Mouse (Mus musculus): Measurements from ENCODE around the gene 2310046K23Rik. TPM values are rescaled to one million over a fixed set of nuclear protein-coding genes. Genes with fewer than 3 reads are reported as not detected.
"Not testable (repeated sequence)": the region's sequence is repeated elsewhere in the genome, so short reads cannot be mapped to it uniquely, and the experiment has no call there.

The 2310046K23Rik gene
- polyA plus RNA-seq, 1 experiment: not detected

DNA sequence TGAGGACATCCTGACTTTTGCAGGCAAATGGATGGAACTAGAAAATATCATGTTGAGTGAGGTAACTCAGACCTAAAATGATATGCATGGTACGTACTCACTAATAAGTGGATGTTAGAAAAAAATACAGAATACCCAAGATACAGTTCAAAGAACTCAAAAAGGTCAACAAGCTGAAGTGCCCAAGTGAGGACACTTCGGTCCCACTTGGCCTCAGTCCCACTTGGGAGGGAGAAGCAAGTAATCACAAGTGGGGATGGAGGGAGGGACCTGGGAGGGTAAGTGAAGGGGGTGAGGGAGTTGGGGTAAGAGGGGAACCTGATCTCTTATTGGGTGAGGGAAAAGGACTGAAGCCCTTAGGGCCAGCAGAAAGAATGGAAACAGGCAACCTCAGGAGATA is 34.4 kb upstream of the 2310046K23Rik start:
- H3K4me3 ChIP-seq (ENCODE audit: low read depth, low read length): no peak overlapping the region

DNA sequence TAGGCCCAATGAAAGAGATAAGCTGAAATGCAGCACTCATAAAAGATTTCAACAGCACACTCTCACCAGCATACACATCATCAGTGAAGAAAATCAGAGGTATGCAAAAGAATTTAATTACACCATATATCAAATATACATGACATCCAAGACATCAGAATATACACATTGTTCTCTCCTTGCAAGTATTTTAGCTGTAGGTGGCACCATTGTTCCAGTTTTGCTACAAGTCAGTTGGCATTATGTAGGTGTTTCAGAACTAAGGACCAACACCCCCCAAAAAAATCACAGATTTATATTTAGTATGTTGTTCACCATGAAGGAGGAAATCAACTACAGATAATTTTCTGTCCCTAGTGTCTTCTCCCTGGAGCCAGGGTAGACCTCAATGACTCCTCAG is 31.1 kb upstream of the 2310046K23Rik start:
- no peaks in the 10 kb centered on the region for H3K27me3 ChIP-seq (ENCODE audit: control insufficient read depth, insufficient read depth, low read length)
- TF ChIP-seq CTCF (IDR thresholded peaks at IDR 0.05; ENCODE audit: extremely low read depth, insufficient read length, insufficient replicate concordance, low read depth, low read length) (no peak), POLR2A (IDR thresholded peaks at IDR 0.05; ENCODE audit: low read depth, low read length) (no peak)
- H3K36me3 ChIP-seq (ENCODE audit: control insufficient read depth, insufficient read depth, low read length): no peaks in the 10 kb centered on the region
- no peaks in the 10 kb centered on the region for H3K4me1 ChIP-seq (ENCODE audit: control insufficient read depth, insufficient read depth, insufficient read length, low read length)
- H3K4me3 ChIP-seq (ENCODE audit: low read depth, low read length): no peak overlapping the region
- H3K27ac ChIP-seq (ENCODE audit: insufficient read depth, low read depth, low read length): no peak overlapping the region

More for the DNA sequence above, 34.4 kb upstream of the 2310046K23Rik start:
- TF ChIP-seq POLR2A (IDR thresholded peaks at IDR 0.05; ENCODE audit: low read depth, low read length) (no peak), CTCF (IDR thresholded peaks at IDR 0.05; ENCODE audit: extremely low read depth, insufficient read length, insufficient replicate concordance, low read depth, low read length) (no peak)
- Histone ChIP-seq H3K27ac (ENCODE audit: insufficient read depth, low read depth, low read length) (no peak overlapping the region), H3K4me1 (ENCODE audit: control insufficient read depth, insufficient read depth, insufficient read length, low read length) (no peaks in the 10 kb centered on the region), H3K27me3 (ENCODE audit: control insufficient read depth, insufficient read depth, low read length) (no peaks in the 10 kb centered on the region), H3K36me3 (ENCODE audit: control insufficient read depth, insufficient read depth, low read length) (no peaks in the 10 kb centered on the region)
- WGBS: 84% methylated on average over 2 of the region's 2 CpGs

DNA sequence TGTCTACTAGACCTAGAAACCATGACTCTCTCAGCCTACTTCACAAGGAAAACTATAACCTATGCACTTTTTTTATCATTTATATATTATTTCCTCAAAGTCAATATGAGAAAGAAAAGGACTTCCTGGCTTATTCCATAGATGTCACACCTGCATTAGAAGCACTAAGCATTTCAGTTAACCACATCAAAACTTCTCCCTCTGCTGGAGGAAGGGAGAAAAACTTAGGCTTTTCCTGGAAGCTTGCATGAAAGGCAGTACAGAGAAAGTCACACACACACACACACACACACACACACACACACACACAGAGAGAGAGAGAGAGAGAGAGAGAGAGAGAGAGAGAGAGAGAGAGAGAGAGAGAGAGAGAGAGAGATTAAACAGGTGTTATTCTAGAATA is 22.0 kb downstream of the 2310046K23Rik start:
- no peaks in the 10 kb centered on the region for H3K4me1 ChIP-seq (ENCODE audit: control insufficient read depth, insufficient read depth, insufficient read length, low read length)
- no peak overlapping the region for H3K27ac ChIP-seq (ENCODE audit: insufficient read depth, low read depth, low read length)
- no peaks in the 10 kb centered on the region for H3K36me3 ChIP-seq (ENCODE audit: control insufficient read depth, insufficient read depth, low read length)
- no peaks in the 10 kb centered on the region for H3K27me3 ChIP-seq (ENCODE audit: control insufficient read depth, insufficient read depth, low read length)
- no peak overlapping the region for H3K4me3 ChIP-seq (ENCODE audit: low read depth, low read length)
- TF ChIP-seq CTCF (IDR thresholded peaks at IDR 0.05; ENCODE audit: extremely low read depth, insufficient read length, insufficient replicate concordance, low read depth, low read length) (no peak), POLR2A (IDR thresholded peaks at IDR 0.05; ENCODE audit: low read depth, low read length) (no peak)

DNA sequence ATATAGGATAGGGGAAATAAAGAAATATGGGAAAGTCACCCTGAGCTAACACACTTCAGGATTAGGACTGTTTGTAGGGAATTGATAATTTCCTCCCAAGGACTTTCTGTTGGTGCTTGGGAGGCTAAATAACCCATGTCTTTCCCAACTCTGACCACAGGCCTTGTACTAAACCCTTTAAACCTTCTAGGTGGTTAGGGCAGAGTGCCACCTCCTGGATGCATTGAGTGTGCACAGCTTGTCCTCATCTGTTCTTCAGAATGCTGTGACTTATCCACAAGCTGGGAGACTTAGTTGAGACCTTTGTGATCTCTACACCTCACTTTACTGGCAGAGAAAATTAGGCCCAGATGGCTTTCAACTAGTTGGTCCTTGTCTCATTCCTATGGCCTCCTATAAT is 23.5 kb downstream of the 2310046K23Rik start:
- Histone ChIP-seq H3K4me1 (ENCODE audit: control insufficient read depth, insufficient read depth, insufficient read length, low read length) (no peaks in the 10 kb centered on the region), H3K4me3 (ENCODE audit: low read depth, low read length) (no peak overlapping the region), H3K36me3 (ENCODE audit: control insufficient read depth, insufficient read depth, low read length) (no peaks in the 10 kb centered on the region), H3K27ac (ENCODE audit: insufficient read depth, low read depth, low read length) (no peak overlapping the region), H3K27me3 (ENCODE audit: control insufficient read depth, insufficient read depth, low read length) (no peaks in the 10 kb centered on the region)
- TF ChIP-seq CTCF (IDR thresholded peaks at IDR 0.05; ENCODE audit: extremely low read depth, insufficient read length, insufficient replicate concordance, low read depth, low read length) (no peak), POLR2A (IDR thresholded peaks at IDR 0.05; ENCODE audit: low read depth, low read length) (no peak)

DNA sequence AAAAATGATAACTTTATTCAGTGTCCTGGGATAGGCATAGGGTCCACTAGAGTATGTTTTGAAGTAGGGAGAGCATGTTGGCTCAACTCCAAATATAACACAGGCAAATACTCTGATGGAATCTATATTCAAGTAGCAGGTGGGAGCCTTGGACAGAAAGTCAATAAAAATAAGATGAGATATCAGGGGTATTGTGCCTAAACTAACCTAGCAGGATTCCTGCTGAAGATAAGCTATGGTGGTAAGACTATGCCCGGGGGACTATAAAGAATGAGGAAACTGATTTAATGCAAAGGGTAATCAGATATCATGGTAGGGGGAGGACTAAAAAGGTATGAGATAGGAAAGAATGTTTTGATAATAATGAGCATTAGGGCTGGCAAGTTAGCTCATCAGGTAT is 26.1 kb downstream of the 2310046K23Rik start:
- no peak overlapping the region for H3K27ac ChIP-seq (ENCODE audit: insufficient read depth, low read depth, low read length)
- 24% methylated on average over 1 of the region's 1 CpGs for WGBS

DNA sequence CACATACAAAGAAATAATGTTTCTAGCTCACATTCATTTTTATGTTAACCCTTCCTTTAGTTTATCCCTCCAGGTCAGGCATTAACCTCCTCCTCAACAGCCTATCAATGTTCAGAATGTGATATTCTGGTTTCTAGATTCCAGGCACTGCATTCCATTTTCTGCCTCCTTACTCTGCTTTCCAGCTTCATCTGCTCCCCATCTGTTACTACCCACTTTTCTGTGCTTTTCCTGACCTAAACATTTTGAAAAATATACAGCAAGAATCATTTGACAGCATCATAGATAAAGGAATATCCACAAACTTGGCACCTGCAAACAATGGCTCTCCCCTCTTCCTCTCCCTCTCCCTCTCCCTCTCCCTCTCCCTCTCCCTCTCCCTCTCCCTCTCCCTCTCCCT is 30.8 kb downstream of the 2310046K23Rik start:
- H3K4me3 ChIP-seq (ENCODE audit: low read depth, low read length): no peak overlapping the region
- H3K4me1 ChIP-seq (ENCODE audit: control insufficient read depth, insufficient read depth, insufficient read length, low read length): no peaks in the 10 kb centered on the region
- TF ChIP-seq CTCF (IDR thresholded peaks at IDR 0.05; ENCODE audit: extremely low read depth, insufficient read length, insufficient replicate concordance, low read depth, low read length) (no peak), POLR2A (IDR thresholded peaks at IDR 0.05; ENCODE audit: low read depth, low read length) (no peak)
- no peak overlapping the region for H3K27ac ChIP-seq (ENCODE audit: insufficient read depth, low read depth, low read length)
- no peaks in the 10 kb centered on the region for H3K27me3 ChIP-seq (ENCODE audit: control insufficient read depth, insufficient read depth, low read length)
- H3K36me3 ChIP-seq (ENCODE audit: control insufficient read depth, insufficient read depth, low read length): no peaks in the 10 kb centered on the region

More for the DNA sequence above, 26.1 kb downstream of the 2310046K23Rik start:
- no peak for TF ChIP-seq CTCF (IDR thresholded peaks at IDR 0.05; ENCODE audit: extremely low read depth, insufficient read length, insufficient replicate concordance, low read depth, low read length)
- no peak for TF ChIP-seq POLR2A (IDR thresholded peaks at IDR 0.05; ENCODE audit: low read depth, low read length)
- Histone ChIP-seq H3K27me3 (ENCODE audit: control insufficient read depth, insufficient read depth, low read length) (no peaks in the 10 kb centered on the region), H3K4me3 (ENCODE audit: low read depth, low read length) (no peak overlapping the region), H3K4me1 (ENCODE audit: control insufficient read depth, insufficient read depth, insufficient read length, low read length) (no peaks in the 10 kb centered on the region), H3K36me3 (ENCODE audit: control insufficient read depth, insufficient read depth, low read length) (no peaks in the 10 kb centered on the region)

DNA sequence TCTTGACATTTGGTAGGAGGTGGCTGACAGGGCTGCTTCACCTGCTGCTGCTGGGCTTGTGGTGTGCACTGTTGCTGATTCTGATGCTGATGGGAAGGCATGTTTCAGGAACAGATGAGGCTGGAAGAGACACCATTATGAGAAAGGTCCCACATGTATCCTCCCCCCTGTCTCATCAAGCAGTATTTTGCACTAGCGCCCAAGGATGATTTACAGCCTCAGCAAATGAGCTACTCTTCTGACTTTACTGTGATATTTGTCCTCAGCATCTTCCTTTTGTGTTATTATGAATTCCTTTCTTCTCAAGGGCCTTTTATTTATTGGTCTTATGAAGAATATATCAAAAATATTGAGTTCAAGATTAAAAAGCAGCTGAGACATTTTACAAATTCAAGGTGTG is 33.9 kb downstream of the 2310046K23Rik start, which contains the start of gene Sprr4:
Sprr4 (minus strand) TSS at position 101 of the 400 bp plus-strand sequence.
- Histone ChIP-seq H3K27ac (ENCODE audit: insufficient read depth, low read depth, low read length) (no peak within 1 kb of the TSS), H3K4me1 (ENCODE audit: control insufficient read depth, insufficient read depth, insufficient read length, low read length) (no peaks in the 10 kb centered on the region), H3K36me3 (ENCODE audit: control insufficient read depth, insufficient read depth, low read length) (no peaks in the 10 kb centered on the region), H3K27me3 (ENCODE audit: control insufficient read depth, insufficient read depth, low read length) (no peaks in the 10 kb centered on the region), H3K4me3 (ENCODE audit: low read depth, low read length) (no peak within 1 kb of the TSS)
- no peak for TF ChIP-seq CTCF (IDR thresholded peaks at IDR 0.05; ENCODE audit: extremely low read depth, insufficient read length, insufficient replicate concordance, low read depth, low read length)
- no peak for TF ChIP-seq POLR2A (IDR thresholded peaks at IDR 0.05; ENCODE audit: low read depth, low read length)
- WGBS: 90% methylated on average over 1 of the region's 1 CpGs

DNA sequence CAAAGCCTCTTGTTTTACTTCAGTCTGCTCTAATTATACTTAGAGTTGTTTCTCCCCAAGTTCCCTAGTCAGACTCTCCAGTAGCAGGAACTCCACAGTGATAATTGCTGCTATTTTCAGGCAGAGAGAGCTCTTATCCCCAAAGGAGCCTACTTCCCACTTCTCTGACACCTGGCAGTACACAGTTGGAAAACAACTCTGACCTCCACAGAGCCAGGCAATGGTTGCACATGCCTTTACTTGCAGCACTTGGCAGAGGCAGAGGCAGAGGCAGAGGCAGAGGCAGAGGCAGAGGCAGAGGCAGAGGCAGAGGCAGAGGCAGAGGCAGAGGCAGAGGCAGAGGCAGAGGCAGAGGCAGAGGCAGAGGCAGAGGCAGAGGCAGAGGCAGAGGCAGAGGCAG is 44.0 kb downstream of the 2310046K23Rik start:
- H3K27me3 ChIP-seq (ENCODE audit: control insufficient read depth, insufficient read depth, low read length): not testable (repeated sequence)

More for the DNA sequence above, 44.0 kb downstream of the 2310046K23Rik start:
- not testable (repeated sequence) for H3K4me1 ChIP-seq (ENCODE audit: control insufficient read depth, insufficient read depth, insufficient read length, low read length); H3K4me3 ChIP-seq (ENCODE audit: low read depth, low read length); H3K27ac ChIP-seq (ENCODE audit: insufficient read depth, low read depth, low read length); H3K36me3 ChIP-seq (ENCODE audit: control insufficient read depth, insufficient read depth, low read length)
